Mouse (Mus musculus) G1E (cell line): ENCODE results near the gene Rin1. TPM values are rescaled to one million over a fixed set of nuclear protein-coding genes. Genes with fewer than 3 reads are reported as not detected.
"Not testable (repeated sequence)": the region's sequence is repeated elsewhere in the genome, so short reads cannot be mapped to it uniquely, and the experiment has no call there.

Source experiments
- ATAC-seq: 2 replicates; pipeline ENCODE4 v1.8.0; 2016; ENCODE audit warnings: mild to moderate bottlenecking; ENCODE audit not compliant: insufficient number of reproducible peaks, poor library complexity, low FRiP score, severe bottlenecking; ENCODE audit errors: extremely low read depth
- DNase-seq: peaks from one replicate; pipeline ENCODE4 v3.0.0; 2012; ENCODE audit warnings: low spot score
- H3K27me3 ChIP-seq: 2 replicates; pipeline ENCODE4 v1.6.1; 2012; ENCODE audit warnings: mild to moderate bottlenecking, low read length, inconsistent platforms; ENCODE audit not compliant: insufficient read depth
- H3K36me3 ChIP-seq: replicated peaks from 2 replicates; pipeline ENCODE3; 2012; ENCODE audit warnings: mild to moderate bottlenecking, inconsistent platforms
- H3K4me1 ChIP-seq: 2 replicates; pipeline ENCODE4 v1.6.1; 2012; ENCODE audit warnings: low read depth, low read length, inconsistent platforms, mixed read lengths; ENCODE audit not compliant: insufficient read depth
- H3K4me3 ChIP-seq: 2 replicates; pipeline ENCODE4 v1.5.1; 2012; ENCODE audit warnings: low read depth, mild to moderate bottlenecking, inconsistent platforms, low read length, moderate library complexity, mixed read lengths
- H3K9me3 ChIP-seq: replicated peaks from 2 replicates; pipeline ENCODE4 v1.6.1; 2012; ENCODE audit warnings: inconsistent platforms
- CTCF ChIP-seq: IDR thresholded peaks from 2 replicates; pipeline ENCODE4 v1.5.1; 2012; ENCODE audit warnings: low read depth, low read length, inconsistent platforms, mixed read lengths
- GATA1 ChIP-seq: IDR thresholded peaks from 2 replicates; pipeline ENCODE4 v1.6.1; 2012; ENCODE audit warnings: borderline replicate concordance, low read length, inconsistent platforms, mixed read lengths
- GATA2 ChIP-seq: IDR thresholded peaks from 2 replicates; pipeline ENCODE4 v1.6.1; 2012; ENCODE audit warnings: low read depth, low read length, inconsistent platforms, borderline replicate concordance
- POLR2AphosphoS5 ChIP-seq: IDR thresholded peaks from 2 replicates; pipeline ENCODE4 v1.6.1; 2012; ENCODE audit warnings: low read depth, low read length, inconsistent platforms; ENCODE audit not compliant: insufficient replicate concordance
- TAL1 ChIP-seq: conservative IDR thresholded peaks from 2 replicates; pipeline ENCODE4 v1.6.1; 2012; ENCODE audit warnings: low read depth, low read length, inconsistent platforms, mixed read lengths
- polyA plus RNA-seq: library from polyadenylated mRNA; stranded (reverse); fragments of >175 nt; gene quantifications from 2 replicates; pipeline ENCODE4 v1.2.3, GENCODE M21; 2012
- total RNA-seq, 2 experiments: library from RNA; stranded (forward) in 1 of 2; stranded (reverse) in 1 of 2; fragments of 200-1000 nt in 1 of 2; fragments of >200 nt in 1 of 2; fragmentation: Nextera tagmentation in 1 of 2; gene quantifications; 2 replicates each; pipeline ENCODE4 v1.2.3; 2014 to 2017

Rin1 gene
- total and polyA plus RNA-seq, 3 experiments = 0.22 to 1.8 (median 0.72) TPM

GRCm38 (mm10) chr19:5082596-5082995, 32.3 kb downstream of the Rin1 start:
- Histone ChIP-seq H3K36me3 (no peaks in the 10 kb centered on the region), H3K4me3 (no peak overlapping the region), H3K27me3 (peaks cover 31% of the 10 kb centered on the region), H3K4me1 (peaks cover 15% of the 10 kb centered on the region), H3K9me3 (no peaks in the 10 kb centered on the region)
- DNase-seq = no peak
- TF ChIP-seq CTCF = no peak
- no peak for TF ChIP-seq GATA2
- no peak for TF ChIP-seq GATA1
- no peak for TF ChIP-seq POLR2AphosphoS5
- TF ChIP-seq TAL1 = no peak
- ATAC-seq = no peak

- DNase-seq (no peak), ATAC-seq (no peak)
- H3K27me3 ChIP-seq = peaks cover 31% of the 10 kb centered on the region
- TF ChIP-seq GATA2 (no peak), GATA1 (no peak), CTCF (no peak), POLR2AphosphoS5 (no peak), TAL1 (no peak)
- no peak overlapping the region for H3K4me3 ChIP-seq
- peaks cover under 1% of the 10 kb centered on the region for H3K36me3 ChIP-seq
- no peaks in the 10 kb centered on the region for H3K9me3 ChIP-seq
- H3K4me1 ChIP-seq = peaks cover 28% of the 10 kb centered on the region
Observed at GRCm38 (mm10) chr19:5083961-5084833, 33.9 kb downstream of the Rin1 start.

DNA sequence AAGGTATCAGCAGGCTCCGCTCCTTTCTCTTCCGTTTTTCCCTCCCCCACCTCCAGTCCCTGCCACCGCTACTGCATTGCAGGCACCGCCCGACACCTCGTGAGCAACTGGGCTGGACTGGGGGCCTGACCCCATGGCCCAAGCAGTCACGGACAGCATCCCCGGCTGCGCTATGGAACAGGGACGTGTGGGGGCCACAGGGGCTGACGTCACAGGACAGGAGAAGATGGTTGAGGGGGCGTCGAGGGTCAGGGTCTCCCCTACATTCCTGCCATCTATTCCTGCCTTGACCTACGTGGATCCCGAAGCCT, 34.5 kb downstream of the Rin1 start:
- peaks cover 7% of the 10 kb centered on the region for H3K36me3 ChIP-seq
- no peak for TF ChIP-seq GATA2
- TF ChIP-seq GATA1 = no peak
- TF ChIP-seq POLR2AphosphoS5 = no peak
- TF ChIP-seq CTCF = no peak
- no peak for TF ChIP-seq TAL1
- peaks cover 34% of the 10 kb centered on the region for H3K4me1 ChIP-seq
- H3K9me3 ChIP-seq = no peaks in the 10 kb centered on the region
- ATAC-seq = no peak
- DNase-seq = no peak
- H3K4me3 ChIP-seq = 0 out of 2 replicates have a peak overlapping the region, but pooled peaks have one; percentile 18
- peaks cover 31% of the 10 kb centered on the region for H3K27me3 ChIP-seq

- H3K9me3 ChIP-seq = no peaks in the 10 kb centered on the region
- ATAC-seq (no peak), DNase-seq (no peak)
- no peak for TF ChIP-seq GATA2
- TF ChIP-seq GATA1 = no peak
- no peak for TF ChIP-seq CTCF
- no peak for TF ChIP-seq TAL1
- no peak for TF ChIP-seq POLR2AphosphoS5
- 0 out of 2 replicates have a peak within 1 kb of the TSS, but pooled peaks have one; percentile 18 for H3K4me3 ChIP-seq
- peaks cover 34% of the 10 kb centered on the region for H3K4me1 ChIP-seq
- H3K36me3 ChIP-seq = peaks cover 11% of the 10 kb centered on the region
- peaks cover 31% of the 10 kb centered on the region for H3K27me3 ChIP-seq
Observed at GRCm38 (mm10) chr19:5085145-5085863, 35.0 kb downstream of the Rin1 start, which contains the start of gene Tmem151a. TSS of gene Tmem151a (minus strand) at chr19:5085531.

GRCm38 (mm10) chr19:5086533-5086932, 36.3 kb downstream of the Rin1 start:
- H3K36me3 ChIP-seq = peaks cover 24% of the 10 kb centered on the region
- H3K9me3 ChIP-seq, DNase-seq, ATAC-seq, H3K4me3 ChIP-seq: not testable (repeated sequence)
- H3K4me1 ChIP-seq = peaks cover 34% of the 10 kb centered on the region
- H3K27me3 ChIP-seq = peaks cover 27% of the 10 kb centered on the region

- ATAC-seq (peak; percentile 90), DNase-seq (peak; percentile 98)
- peaks cover 15% of the 10 kb centered on the region for H3K27me3 ChIP-seq
- H3K4me3 ChIP-seq = peak within 1 kb of the TSS; percentile 98
- H3K4me1 ChIP-seq = peaks cover 28% of the 10 kb centered on the region
- H3K36me3 ChIP-seq = peaks cover 39% of the 10 kb centered on the region
- 0 out of 2 replicates have a peak, but pooled peaks have one; percentile 14 for TF ChIP-seq CTCF
- no peak for TF ChIP-seq POLR2AphosphoS5
- H3K9me3 ChIP-seq = no peaks in the 10 kb centered on the region
Observed at GRCm38 (mm10) chr19:5087884-5088728, 37.8 kb downstream of the Rin1 start, which contains the start of gene Yif1a. TSS of gene Yif1a (plus strand) at chr19:5088538.
